Mouse (Mus musculus): ENCODE data around the gene Acvr1.

DNA sequence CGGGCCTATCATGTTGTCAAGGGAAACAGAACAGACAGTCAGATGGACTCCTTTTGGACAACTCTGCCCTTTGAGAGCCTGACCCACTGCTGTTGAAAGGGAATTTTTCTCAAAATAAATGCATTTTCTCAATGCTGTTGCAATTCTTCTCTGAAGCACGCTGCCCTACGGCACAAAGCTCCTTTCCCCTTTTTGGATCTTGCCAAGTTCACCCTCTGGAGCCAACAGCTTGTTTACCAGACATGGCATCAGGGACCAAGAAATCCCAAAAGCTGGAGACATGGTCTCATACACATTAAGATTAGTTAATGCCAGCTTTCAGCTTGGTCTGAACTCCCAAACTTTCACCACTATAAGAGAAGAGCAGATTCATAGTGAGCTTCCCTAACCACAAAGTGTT, 130.0 kb downstream of the Acvr1 start:
- no peak for TF ChIP-seq MAX (IDR thresholded peaks at IDR 0.05; ENCODE audit: low read depth)
- TF ChIP-seq CEBPB (IDR thresholded peaks at IDR 0.05; ENCODE audit: insufficient read depth, poor library complexity, severe bottlenecking) = no peak
- no peak for TF ChIP-seq POLR2A (IDR thresholded peaks at IDR 0.05; ENCODE audit: insufficient read length, low read depth)
- no peak for TF ChIP-seq REST (IDR thresholded peaks at IDR 0.05; ENCODE audit: insufficient read depth, insufficient read length)
- TF ChIP-seq MYOG (IDR thresholded peaks at IDR 0.05; ENCODE audit: control insufficient read depth in 1 of 3, insufficient read depth in 1 of 3, insufficient read length in 2 of 3, low read depth in 2 of 3) = no peak
- TF ChIP-seq USF1 (IDR thresholded peaks at IDR 0.05; ENCODE audit: low read depth) = no peak
- no peak for TF ChIP-seq TCF12 (IDR thresholded peaks at IDR 0.05; ENCODE audit: insufficient read depth, poor library complexity, severe bottlenecking)
- TF ChIP-seq TCF3 (IDR thresholded peaks at IDR 0.05; ENCODE audit: insufficient read length, low read depth) = no peak
- no peak for TF ChIP-seq POLR2AphosphoS2 (IDR thresholded peaks at IDR 0.05; ENCODE audit: insufficient read length, low read depth)
- TF ChIP-seq MYOD1 (IDR thresholded peaks at IDR 0.05; ENCODE audit: control insufficient read depth in 1 of 3, insufficient read length in 2 of 3, low read depth in 2 of 3) = no peak
- TF ChIP-seq SRF (IDR thresholded peaks at IDR 0.05; ENCODE audit: control insufficient read depth, insufficient read length, low read depth) = no peak
- no peak for TF ChIP-seq E2F4 (IDR thresholded peaks at IDR 0.05; ENCODE audit: insufficient read depth)
